Mouse (Mus musculus): ENCODE measurements around the gene Lmo7.

Gene Lmo7

GRCm38 (mm10) chr14:101729237-101729971, at the start of gene Lmo7, which contains the start of gene Gm9922:
Lmo7 (plus strand) TSS chr14:101729957.
Gm9922 (minus strand) TSS chr14:101729814.
- DNase-seq (ENCODE audit: low spot score) = peak; percentile 19

GRCm38 (mm10) chr14:101687696-101688095, 42.1 kb upstream of the Lmo7 start:
- no peak for DNase-seq (ENCODE audit: low spot score)

GRCm38 (mm10) chr14:101688406-101688805, 41.4 kb upstream of the Lmo7 start:
- no peak for DNase-seq (ENCODE audit: low spot score)

GRCm38 (mm10) chr14:101704479-101704878, 25.3 kb upstream of the Lmo7 start:
- DNase-seq (ENCODE audit: low spot score) = no peak

- DNase-seq (ENCODE audit: low spot score) = no peak
These were observed 22.7 kb upstream of the Lmo7 start for GRCm38 (mm10) chr14:101707088-101707487.

- DNase-seq (ENCODE audit: low spot score) = no peak
These were observed 15.3 kb upstream of the Lmo7 start for GRCm38 (mm10) chr14:101714414-101714813.

GRCm38 (mm10) chr14:101729972-101730692, 375 bp downstream of the Lmo7 start:
- no peak for DNase-seq (ENCODE audit: low spot score)

GRCm38 (mm10) chr14:101733542-101734303, 4.0 kb downstream of the Lmo7 start:
- DNase-seq (ENCODE audit: low spot score) = no peak

GRCm38 (mm10) chr14:101737501-101737900, 7.7 kb downstream of the Lmo7 start:
- no peak for DNase-seq (ENCODE audit: low spot score)

GRCm38 (mm10) chr14:101746635-101747034, 16.9 kb downstream of the Lmo7 start:
- DNase-seq (ENCODE audit: low spot score) = no peak

GRCm38 (mm10) chr14:101747811-101748210, 18.1 kb downstream of the Lmo7 start:
- no peak for DNase-seq (ENCODE audit: low spot score)

- no peak for DNase-seq (ENCODE audit: low spot score)
These were observed 18.7 kb downstream of the Lmo7 start for GRCm38 (mm10) chr14:101748436-101748835.

GRCm38 (mm10) chr14:101750910-101751309, 21.2 kb downstream of the Lmo7 start:
- no peak for DNase-seq (ENCODE audit: low spot score)

GRCm38 (mm10) chr14:101755425-101755824, 25.7 kb downstream of the Lmo7 start:
- DNase-seq (ENCODE audit: low spot score) = no peak

GRCm38 (mm10) chr14:101762267-101762666, 32.5 kb downstream of the Lmo7 start:
- no peak for DNase-seq (ENCODE audit: low spot score)

- DNase-seq (ENCODE audit: low spot score) = no peak
These were observed 34.1 kb downstream of the Lmo7 start for GRCm38 (mm10) chr14:101763762-101764295.

GRCm38 (mm10) chr14:101771336-101771735, 41.6 kb downstream of the Lmo7 start:
- DNase-seq (ENCODE audit: low spot score) = no peak

- DNase-seq (ENCODE audit: low spot score) = no peak
These were observed 42.0 kb downstream of the Lmo7 start for GRCm38 (mm10) chr14:101771756-101772155.

GRCm38 (mm10) chr14:101774631-101775030, 44.9 kb downstream of the Lmo7 start:
- DNase-seq (ENCODE audit: low spot score) = no peak

- DNase-seq (ENCODE audit: low spot score) = no peak
These were observed 46.8 kb downstream of the Lmo7 start for GRCm38 (mm10) chr14:101776296-101777128.

- DNase-seq (ENCODE audit: low spot score) = no peak
These were observed 47.4 kb downstream of the Lmo7 start for GRCm38 (mm10) chr14:101777129-101777493.

Measured in urinary bladder, postnatal 10 days (tissue).